14 mouse cellular contexts compared by ENCODE assay signal in the genomic region with DNA sequence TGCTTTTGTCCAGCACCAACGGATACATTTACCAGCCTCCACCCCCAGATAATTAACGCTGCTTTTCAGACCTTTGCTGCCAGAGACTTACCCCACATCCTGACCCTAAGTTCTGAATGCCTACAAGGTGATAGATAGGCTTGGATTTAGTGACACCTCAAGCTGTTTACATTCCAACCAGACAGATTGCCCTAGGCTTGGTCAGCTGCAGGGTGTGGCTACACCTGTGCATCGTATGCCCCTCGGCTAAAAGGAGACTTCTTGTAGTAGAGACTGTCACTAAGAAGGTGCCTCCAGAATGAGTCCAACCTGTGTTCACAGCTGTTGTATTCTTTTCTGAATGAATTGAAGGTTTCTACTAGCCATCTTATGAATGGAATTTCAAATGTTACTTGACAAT.
"Had no signal": no experiment of that assay in that cellular context is flagged by ENCODE, and none has a peak within 500 bp of the region (broad histone marks: within the 10 kb centered on the region; RNA-seq: fewer than 3 reads in every experiment).

No protein-coding gene starts in this region.

- H3K27ac ChIP-seq: macrophage; midbrain, embryonic 12.5 days; midbrain, embryonic 15.5 days; neural tube, embryonic 12.5 days had no signal

- H3K4me1 ChIP-seq: megakaryocyte, embryonic 14.5 days; midbrain, embryonic 12.5 days; midbrain, embryonic 15.5 days; neural tube, embryonic 12.5 days had no signal

- ATAC-seq: midbrain, embryonic 15.5 days had no signal

- H3K4me3 ChIP-seq: megakaryocyte, embryonic 14.5 days; midbrain, embryonic 12.5 days; midbrain, embryonic 15.5 days; neural tube, embryonic 12.5 days had no signal

- DNase-seq: lung, adult 18-20 months; lung, embryonic 14.5 days; lung, postnatal 10 days; right cerebral cortex, postnatal 25 days; right cerebral cortex, postnatal 4 days; spleen, adult 18-20 months; thymus, adult 18-20 months; thymus, postnatal 14 days; thymus, postnatal 36 days had no signal

- H3K9ac ChIP-seq: lung, embryonic 14.5 days; midbrain, embryonic 12.5 days; midbrain, embryonic 15.5 days; neural tube, embryonic 12.5 days had no signal

- H3K4me2 ChIP-seq: lung, embryonic 14.5 days; midbrain, embryonic 12.5 days; midbrain, embryonic 15.5 days; neural tube, embryonic 12.5 days had no signal

- H3K9me3 ChIP-seq: megakaryocyte, embryonic 14.5 days; midbrain, embryonic 12.5 days; midbrain, embryonic 15.5 days; neural tube, embryonic 12.5 days had no signal

- H3K36me3 ChIP-seq: midbrain, embryonic 12.5 days; midbrain, embryonic 15.5 days; neural tube, embryonic 12.5 days had no signal

- H3K27me3 ChIP-seq: megakaryocyte, embryonic 14.5 days; midbrain, embryonic 12.5 days; midbrain, embryonic 15.5 days; neural tube, embryonic 12.5 days had no signal
